Mouse (Mus musculus): ENCODE results near the gene Spem2. TPM values are rescaled to one million over a fixed set of nuclear protein-coding genes. Genes with fewer than 3 reads are reported as not detected.

The Spem2 gene
- polyA plus RNA-seq, 1 experiment, result not detected

DNA sequence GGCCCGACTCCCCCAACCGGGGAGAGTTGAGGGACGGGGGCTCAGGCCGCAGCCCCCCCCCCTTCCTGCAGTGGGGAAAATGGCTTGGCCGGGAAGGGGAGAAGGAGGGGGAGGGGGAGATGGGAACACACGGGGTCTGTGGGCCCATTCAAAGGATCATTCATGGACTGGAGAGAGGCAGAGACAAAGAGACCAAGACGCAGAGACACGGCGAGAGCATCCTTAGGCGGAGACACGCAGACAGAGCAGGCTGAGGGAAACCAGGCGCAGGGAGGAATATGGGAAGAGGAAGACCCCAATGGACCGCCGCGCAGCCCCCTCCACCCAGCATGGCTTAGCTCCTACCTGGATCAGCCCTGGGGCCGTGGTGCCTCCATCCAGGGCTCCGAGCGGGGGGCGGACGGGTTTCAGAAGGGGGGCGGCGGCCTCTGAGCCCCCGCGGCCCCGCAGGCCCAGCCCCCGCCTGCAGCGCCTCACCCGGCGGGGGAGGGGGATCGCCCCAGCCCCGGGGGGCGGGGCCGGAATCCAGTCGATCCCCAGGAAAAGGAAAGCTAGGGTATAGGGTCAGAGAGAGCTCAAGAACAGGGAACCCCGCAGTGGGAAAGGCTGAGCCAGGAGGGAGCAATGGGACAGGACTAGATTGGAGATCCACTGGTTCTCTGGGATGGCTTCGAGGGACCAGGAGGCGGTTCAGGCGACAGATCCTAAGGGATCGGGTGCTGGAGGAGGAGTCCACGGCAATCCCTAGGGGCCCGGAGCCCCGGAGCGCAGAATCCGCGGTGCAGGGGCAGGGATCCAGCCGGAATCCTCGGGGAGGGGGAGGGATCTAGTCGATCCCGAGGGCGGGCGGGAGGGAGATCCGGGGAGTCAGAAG lies 18.7 kb upstream of the Spem2 start:
- DNase-seq (ENCODE audit: extremely low spot score in 1 of 2, low spot score in 1 of 2), result peak in 1 of 2 experiments; percentile 41

- no peak for DNase-seq (ENCODE audit: extremely low spot score in 1 of 2, low spot score in 1 of 2)
Measured at GRCm38 (mm10) chr11:69835966-69836335, 17.7 kb upstream of the Spem2 start.

- DNase-seq (ENCODE audit: extremely low spot score in 1 of 2, low spot score in 1 of 2), result no peak
Measured at GRCm38 (mm10) chr11:69835326-69835965, 17.2 kb upstream of the Spem2 start.

- no peak for DNase-seq (ENCODE audit: extremely low spot score in 1 of 2, low spot score in 1 of 2)
Measured at GRCm38 (mm10) chr11:69834001-69834549, 15.8 kb upstream of the Spem2 start.

GRCm38 (mm10) chr11:69833554-69833953 lies 15.3 kb upstream of the Spem2 start:
- DNase-seq (ENCODE audit: extremely low spot score in 1 of 2, low spot score in 1 of 2), result no peak

- no peak for DNase-seq (ENCODE audit: extremely low spot score in 1 of 2, low spot score in 1 of 2)
Measured at GRCm38 (mm10) chr11:69828832-69829231, 10.6 kb upstream of the Spem2 start.

GRCm38 (mm10) chr11:69823456-69823855 lies 5.2 kb upstream of the Spem2 start:
- DNase-seq (ENCODE audit: extremely low spot score in 1 of 2, low spot score in 1 of 2), result no peak

DNA sequence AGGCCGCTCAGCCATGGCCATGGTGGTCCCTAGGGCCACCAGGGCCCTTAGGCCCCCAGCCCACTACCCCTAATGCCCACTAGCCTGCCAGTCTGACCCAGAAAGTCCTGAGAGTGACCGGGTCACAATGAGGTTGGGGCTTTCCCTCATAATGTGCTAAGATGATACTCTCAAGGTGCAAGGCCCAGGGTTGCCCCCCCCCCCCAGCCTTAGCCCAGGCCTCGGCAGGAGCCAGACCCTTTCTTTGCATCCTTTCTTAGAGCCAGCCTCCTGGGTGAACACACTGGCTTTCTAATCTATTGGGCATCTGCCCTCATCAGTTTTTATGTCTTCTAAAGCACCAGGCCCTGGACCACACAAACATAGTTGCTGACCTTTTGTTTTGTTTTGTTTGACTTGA lies 3.8 kb upstream of the Spem2 start, which contains the start of gene Spem1:
Spem1 (minus strand) TSS at position 101 of the 400 bp plus-strand sequence.
- DNase-seq (ENCODE audit: extremely low spot score in 1 of 2, low spot score in 1 of 2), result no peak

- DNase-seq (ENCODE audit: extremely low spot score in 1 of 2, low spot score in 1 of 2), result no peak
Measured at GRCm38 (mm10) chr11:69818871-69819270, 606 bp upstream of the Spem2 start.

GRCm38 (mm10) chr11:69816520-69816919 lies 1.7 kb downstream of the Spem2 start:
- DNase-seq (ENCODE audit: extremely low spot score in 1 of 2, low spot score in 1 of 2), result no peak

DNA sequence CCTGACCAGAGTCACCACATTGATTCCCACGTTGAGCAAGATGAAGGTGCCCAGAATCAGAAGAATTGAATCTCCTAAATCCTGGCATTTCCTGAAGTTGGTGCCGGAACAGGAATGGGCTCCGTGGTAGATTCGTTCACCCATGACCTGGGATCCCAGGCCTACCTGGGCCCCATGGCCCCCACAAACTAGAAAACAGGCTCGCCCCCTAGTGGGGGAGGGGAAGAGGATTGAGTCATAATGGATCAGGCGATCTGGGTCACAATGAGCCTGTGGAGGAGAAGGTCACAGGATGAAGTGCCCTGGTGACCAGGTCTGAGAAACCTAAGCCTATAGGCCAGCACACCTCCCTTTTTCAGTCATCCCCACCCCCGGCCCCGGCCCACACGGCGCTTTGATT lies 3.1 kb downstream of the Spem2 start, which contains the start of gene Gm39566:
Gm39566 (minus strand) TSS at position 144 of the 400 bp plus-strand sequence.
- DNase-seq (ENCODE audit: extremely low spot score in 1 of 2, low spot score in 1 of 2), result no peak

- no peak for DNase-seq (ENCODE audit: extremely low spot score in 1 of 2, low spot score in 1 of 2)
Measured at GRCm38 (mm10) chr11:69810280-69810679, 8.0 kb downstream of the Spem2 start.

- no peak for DNase-seq (ENCODE audit: extremely low spot score in 1 of 2, low spot score in 1 of 2)
Measured at GRCm38 (mm10) chr11:69807641-69808040, 10.6 kb downstream of the Spem2 start.

- no peak for DNase-seq (ENCODE audit: extremely low spot score in 1 of 2, low spot score in 1 of 2)
Measured at GRCm38 (mm10) chr11:69806378-69806777, 11.9 kb downstream of the Spem2 start.

- no peak for DNase-seq (ENCODE audit: extremely low spot score in 1 of 2, low spot score in 1 of 2)
Measured at GRCm38 (mm10) chr11:69804972-69805909, 13.0 kb downstream of the Spem2 start, which contains the start of gene Tmem102. Gene Tmem102 (minus strand): TSS chr11:69805624.

GRCm38 (mm10) chr11:69804652-69804940 lies 13.7 kb downstream of the Spem2 start:
- DNase-seq (ENCODE audit: extremely low spot score in 1 of 2, low spot score in 1 of 2), result no peak

DNA sequence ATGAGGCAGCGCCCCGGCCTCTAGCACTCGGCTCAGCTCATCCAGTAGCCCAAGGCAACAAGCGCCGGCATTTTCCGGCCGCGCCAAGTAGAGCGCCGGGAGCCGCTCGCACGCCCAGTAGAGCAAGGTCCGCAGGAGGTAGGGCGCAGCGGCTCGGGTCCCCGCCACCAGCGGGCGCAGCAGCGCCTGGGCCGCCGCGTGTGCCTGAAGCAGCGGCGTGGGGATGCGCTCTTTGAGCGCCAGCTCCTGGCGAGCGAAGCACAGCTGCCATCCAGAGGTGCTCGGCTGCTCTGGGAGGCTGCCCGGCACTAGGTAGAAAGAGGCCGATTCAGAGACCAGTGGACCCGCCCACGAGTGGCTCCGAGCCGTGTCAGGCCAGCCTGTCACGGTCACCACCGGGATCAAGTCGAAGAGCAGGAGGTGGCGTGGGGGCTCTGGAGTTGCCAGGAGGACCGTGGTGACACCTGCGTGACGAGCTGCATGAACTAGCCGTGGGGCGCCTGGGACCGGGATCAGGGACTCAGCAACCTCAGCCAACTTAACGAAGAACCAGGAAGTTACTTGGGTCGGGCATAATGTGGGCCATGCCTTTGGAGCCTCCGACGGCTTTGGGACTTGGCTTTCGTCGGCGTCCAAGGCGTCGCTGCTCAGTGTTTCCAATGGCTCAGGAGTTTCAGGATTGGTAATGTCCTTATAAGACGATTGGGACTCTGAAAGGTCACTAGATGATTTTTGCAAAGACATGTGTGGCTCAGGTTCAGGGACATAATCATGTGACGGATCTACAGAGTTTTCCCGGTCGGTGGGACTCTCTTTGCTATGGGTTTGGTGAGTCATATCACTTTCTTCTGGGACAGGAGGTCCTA lies 14.2 kb downstream of the Spem2 start:
- peak in 1 of 2 experiments; percentile 74 for DNase-seq (ENCODE audit: extremely low spot score in 1 of 2, low spot score in 1 of 2)

DNA sequence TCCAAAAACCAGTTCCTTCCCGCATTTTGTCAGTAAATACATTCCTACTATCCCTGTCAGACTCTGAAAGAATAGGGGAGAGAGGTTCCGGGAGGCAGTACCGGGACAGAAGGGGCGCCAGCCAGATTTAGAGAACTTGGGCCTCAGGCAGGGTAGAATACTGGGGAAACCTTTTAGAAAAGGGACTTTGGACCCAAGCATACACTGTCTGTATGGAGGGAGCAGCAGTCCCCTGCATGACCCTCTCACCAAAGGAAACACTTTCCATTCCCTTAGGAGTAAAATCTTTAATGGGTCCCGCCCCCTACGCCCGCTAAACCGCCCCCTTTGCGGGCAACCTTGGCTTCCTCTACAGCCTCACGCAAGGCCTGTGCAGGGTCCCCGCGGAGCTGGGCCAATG lies 14.9 kb downstream of the Spem2 start:
- no peak for DNase-seq (ENCODE audit: extremely low spot score in 1 of 2, low spot score in 1 of 2)

DNA sequence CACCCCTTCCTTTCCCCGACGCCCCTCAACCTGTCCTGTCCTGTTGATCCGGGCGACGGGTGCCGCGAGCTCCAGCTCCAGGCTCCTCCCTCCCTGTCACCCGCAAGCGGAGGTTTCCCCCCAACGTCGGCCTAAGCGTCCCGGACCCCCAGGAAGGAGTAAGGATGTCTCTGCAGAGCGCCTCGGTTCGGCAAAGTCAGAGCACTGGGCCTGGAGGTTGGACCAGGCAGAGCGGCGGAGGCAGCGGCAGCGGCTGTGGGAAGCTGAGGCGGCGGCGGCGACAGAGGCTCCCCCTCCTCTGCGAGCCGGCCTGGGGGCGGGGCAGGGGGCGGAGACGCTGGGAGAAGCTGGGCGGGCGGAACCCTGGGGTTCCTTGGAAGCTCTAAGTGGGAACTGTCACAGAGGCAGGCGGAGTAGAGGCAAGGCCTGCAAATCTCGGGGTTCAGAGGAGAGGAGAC lies 15.6 kb downstream of the Spem2 start:
- DNase-seq (ENCODE audit: extremely low spot score in 1 of 2, low spot score in 1 of 2), result peak in 1 of 2 experiments; percentile 81

Data from frontal cortex, adult 2 months (tissue).